Mouse (Mus musculus): ENCODE data around the gene Nfkbiz. TPM values are rescaled to one million over a fixed set of nuclear protein-coding genes. Genes with fewer than 3 reads are reported as not detected.

Nfkbiz gene
- polyA plus RNA-seq, 1 experiment from 2014 or later = 3.7 TPM

Other genes with a start within 250 kb of the Nfkbiz start
- gene Nxpe3, start 56.4 kb upstream of the Nfkbiz start, polyA plus RNA-seq (2018) = 0.04 to 0.15 TPM (median 0.05 TPM) in 3 replicates
- gene Cep97, start 96.0 kb upstream of the Nfkbiz start, polyA plus RNA-seq (2018) = 1.2 to 2.2 TPM (median 1.5 TPM) in 3 replicates
- gene Rpl24, start 127.4 kb upstream of the Nfkbiz start, polyA plus RNA-seq (2018) = 608 to 832 TPM (median 816 TPM) in 3 replicates
- gene Zbtb11, start 135.0 kb upstream of the Nfkbiz start, polyA plus RNA-seq (2018) = 5.5 to 8.8 TPM (median 7.3 TPM) in 3 replicates
- gene Pcnp, start 190.8 kb upstream of the Nfkbiz start, polyA plus RNA-seq (2018) = 64.9 to 123 TPM (median 77.1 TPM) in 3 replicates
- 10.5 to 28.3 TPM (median 22.9 TPM) in 3 replicates for gene Trmt10c, start 198.9 kb upstream of the Nfkbiz start, polyA plus RNA-seq (2018)
- 7.1 to 11.8 TPM (median 7.4 TPM) in 3 replicates for gene Senp7, start 209.4 kb upstream of the Nfkbiz start, polyA plus RNA-seq (2018)